Mouse (Mus musculus) neural tube, embryonic 10.5 days (tissue): ENCODE results near the gene Mios.
A peak's percentile ranks its signal among the peaks of the same experiment; 100 is the strongest.

ENCODE experiments used
- DNase-seq: peaks from one replicate; pipeline ENCODE4 v3.0.0-alpha.2; 2017; ENCODE audit warnings: low spot score; ENCODE audit errors: extremely low spot score

Gene Mios

DNA sequence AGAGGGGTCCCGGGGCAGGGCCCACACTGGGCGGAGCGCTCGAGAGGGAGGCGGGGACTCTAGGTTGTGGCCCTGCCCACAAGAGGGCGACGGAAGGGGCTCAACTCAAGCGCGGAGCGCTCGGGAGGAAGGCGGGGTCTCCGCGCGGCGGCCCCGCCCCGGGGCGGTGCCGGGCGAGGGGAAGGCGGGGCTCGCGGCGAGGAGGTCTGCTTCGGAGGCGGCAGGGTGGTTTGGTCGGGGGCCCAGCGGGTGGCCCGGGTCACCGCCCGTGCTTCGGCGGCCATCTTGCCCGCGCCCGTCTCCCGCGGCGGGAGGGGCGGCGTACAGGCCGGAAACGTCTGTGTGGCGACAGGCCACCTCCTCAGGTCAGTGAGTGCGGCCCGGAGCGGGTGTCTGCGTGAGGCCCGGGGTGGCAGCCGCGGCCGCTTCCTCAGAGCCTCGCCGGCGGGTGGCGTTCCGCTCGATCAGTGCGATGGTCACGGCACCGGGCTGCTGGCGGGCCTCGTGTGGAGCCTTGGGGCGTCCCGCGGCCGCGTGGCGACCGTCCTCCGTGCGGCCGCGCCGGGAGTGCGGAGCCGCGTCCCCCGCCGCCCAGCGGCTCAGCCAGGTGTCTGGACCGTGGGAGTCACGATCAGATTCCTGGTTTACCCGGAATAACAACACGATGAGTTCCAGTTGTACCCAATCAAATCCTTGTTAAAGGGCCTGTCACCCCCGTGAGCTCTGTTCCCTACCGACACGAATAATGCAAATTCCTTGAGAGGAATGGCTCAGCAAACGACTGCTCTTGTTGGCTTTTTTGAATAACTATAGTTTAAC lies at the start of gene Mios:
Mios (plus strand) TSS at position 176 of the 819 bp plus-strand sequence.
- peak; percentile 90 for DNase-seq

GRCm38 (mm10) chr6:8160001-8160400 lies 49.0 kb upstream of the Mios start:
- no peak for DNase-seq

DNA sequence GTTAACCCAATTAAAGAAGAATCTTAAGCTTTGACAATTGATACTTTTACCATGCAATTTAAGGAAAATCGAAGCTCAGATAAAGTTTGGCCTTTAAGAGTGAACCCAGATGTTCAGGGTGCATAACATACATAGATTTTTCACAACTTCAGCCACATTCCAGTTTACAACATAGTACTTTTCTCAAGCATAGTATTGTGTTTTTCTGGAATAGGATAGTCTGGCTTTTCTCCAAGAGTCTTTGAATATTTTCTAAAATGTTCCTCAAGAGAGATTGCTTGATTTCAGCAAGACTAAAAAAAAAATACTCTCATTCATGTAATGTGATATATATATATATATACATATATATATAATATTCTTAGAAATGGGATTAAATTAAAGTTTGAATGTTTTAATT lies 44.3 kb upstream of the Mios start:
- DNase-seq = no peak

DNA sequence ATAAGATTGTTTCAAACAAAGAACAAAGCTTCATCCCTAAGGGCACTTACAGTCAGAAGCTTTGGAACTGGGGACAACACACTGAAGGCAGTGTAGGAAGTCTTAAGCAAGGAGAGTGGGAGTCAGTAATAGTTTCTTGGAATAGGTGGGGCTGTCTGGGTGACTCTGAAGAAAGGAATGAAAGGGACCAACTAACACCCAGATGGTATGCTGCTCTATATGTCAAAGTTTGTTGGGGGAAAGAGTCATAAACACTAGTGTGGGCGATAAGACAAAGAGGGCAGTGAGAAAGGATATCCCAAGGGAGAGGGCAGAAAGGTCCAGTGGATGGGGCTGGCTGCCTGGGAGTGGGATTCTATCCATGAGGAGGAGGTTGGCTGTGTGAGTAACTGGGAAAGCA lies 36.9 kb upstream of the Mios start:
- no peak for DNase-seq

DNA sequence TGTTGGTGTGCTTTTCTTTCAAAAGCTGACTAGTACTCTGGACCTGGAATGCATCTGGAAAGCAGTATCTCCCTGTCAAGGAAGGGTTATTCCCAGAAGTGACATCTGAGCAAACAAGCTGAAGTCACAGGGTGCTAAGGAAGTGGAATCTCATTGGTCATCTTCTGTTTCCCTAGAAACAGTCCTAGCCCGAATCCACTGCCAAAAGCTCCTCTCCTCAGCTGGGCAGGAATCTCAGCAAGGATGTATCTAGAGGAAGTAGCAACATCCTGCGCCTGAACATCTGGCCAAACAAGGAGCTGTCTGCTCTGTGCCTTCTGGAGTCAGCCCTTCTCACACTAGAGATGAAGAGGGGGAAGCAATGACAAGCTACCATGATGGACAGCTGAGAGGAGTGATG lies 35.0 kb upstream of the Mios start:
- no peak for DNase-seq

- DNase-seq = no peak
Measured at GRCm38 (mm10) chr6:8175346-8175745, 33.7 kb upstream of the Mios start.

DNA sequence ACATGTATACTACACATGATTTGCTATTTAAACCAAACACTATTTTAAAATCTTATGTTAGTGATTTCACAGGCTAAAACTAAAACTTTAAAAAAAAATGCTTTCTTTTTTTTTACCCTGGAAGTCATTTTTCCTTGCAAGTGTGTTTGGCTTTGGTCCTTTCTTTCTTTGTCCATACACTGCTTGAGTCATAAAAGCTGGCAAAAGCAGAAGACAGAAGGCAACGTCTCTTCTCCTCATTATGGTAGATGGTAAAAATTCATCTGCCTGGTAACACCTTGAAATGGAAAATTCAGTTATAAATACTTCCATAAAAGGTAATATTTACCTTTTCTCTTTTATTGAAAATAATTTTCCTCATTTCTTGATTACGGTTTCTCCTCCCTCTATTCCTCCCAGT lies 32.9 kb upstream of the Mios start:
- no peak for DNase-seq

- no peak for DNase-seq
Measured at GRCm38 (mm10) chr6:8178397-8178941, 30.6 kb upstream of the Mios start.

DNA sequence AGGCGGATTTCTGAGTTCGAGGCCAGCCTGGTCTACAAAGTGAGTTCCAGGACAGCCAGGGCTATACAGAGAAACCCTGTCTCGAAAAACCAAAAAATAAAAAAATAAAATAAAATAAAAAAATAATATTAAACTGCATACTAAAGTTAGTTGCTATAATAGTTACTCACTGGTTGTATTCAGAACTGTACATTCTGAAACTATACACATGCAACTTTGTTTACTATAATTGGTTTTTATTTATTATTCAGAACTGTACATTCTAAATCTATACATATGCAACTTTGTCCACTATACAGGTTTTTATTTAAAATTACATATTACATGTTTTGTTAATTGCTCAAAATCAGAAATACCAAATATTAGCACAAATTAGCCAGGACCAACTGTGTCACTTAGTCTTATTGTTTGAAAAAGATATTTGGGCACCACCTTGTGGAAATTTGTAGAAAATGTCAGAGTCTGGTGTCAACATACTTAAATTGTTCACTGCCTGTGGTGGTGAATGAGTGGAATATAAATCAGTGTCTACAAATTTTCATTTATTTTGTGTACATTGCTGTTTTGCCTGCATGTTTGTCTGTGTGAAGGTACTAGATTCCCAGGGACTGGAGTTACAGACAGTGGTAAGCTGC lies 20.3 kb upstream of the Mios start:
- no peak for DNase-seq

GRCm38 (mm10) chr6:8189917-8190316 lies 19.1 kb upstream of the Mios start:
- no peak for DNase-seq

GRCm38 (mm10) chr6:8192517-8192916 lies 16.5 kb upstream of the Mios start, which contains the start of gene Col28a1:
Gene Col28a1, minus strand, starts transcription at chr6:8192617.
- DNase-seq = no peak

DNA sequence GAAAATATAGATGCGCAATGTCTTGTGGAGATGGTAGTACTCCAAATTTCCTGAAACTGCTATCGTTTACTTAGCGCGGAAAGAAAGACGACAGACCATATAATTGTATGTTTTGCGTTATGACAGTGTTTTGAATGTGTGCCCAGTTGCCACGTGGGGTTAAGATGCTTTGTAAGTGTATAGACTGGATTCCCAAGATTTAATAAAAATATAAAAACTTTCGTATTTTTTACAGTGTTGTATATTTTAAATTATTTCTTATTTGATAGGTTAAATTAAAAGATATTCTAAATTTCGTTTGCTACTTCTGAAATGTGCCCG lies 804 bp downstream of the Mios start:
- no peak for DNase-seq

GRCm38 (mm10) chr6:8210661-8211060 lies 1.6 kb downstream of the Mios start:
- DNase-seq = no peak

DNA sequence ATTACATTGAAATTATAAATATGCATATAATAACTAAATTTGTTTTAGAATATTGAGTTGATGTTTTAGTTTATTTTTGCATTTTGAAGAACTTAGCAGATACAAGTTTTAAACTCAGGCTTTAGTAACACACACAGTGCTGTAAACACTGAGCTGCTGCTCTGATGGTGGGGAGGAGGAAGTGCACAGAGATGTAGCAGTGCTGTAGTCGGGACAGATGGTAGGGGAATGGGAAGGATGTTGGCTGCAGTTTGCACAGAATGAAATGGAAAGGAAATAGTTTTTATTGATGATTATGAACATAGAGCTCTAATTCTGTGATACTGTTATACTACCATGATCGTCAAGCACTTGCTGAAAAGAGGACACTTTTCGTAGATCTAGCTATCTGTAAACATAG lies 18.0 kb downstream of the Mios start:
- DNase-seq = no peak

GRCm38 (mm10) chr6:8228596-8228995 lies 19.6 kb downstream of the Mios start:
- DNase-seq = no peak

GRCm38 (mm10) chr6:8258316-8258715 lies 49.3 kb downstream of the Mios start:
- DNase-seq = no peak

DNA sequence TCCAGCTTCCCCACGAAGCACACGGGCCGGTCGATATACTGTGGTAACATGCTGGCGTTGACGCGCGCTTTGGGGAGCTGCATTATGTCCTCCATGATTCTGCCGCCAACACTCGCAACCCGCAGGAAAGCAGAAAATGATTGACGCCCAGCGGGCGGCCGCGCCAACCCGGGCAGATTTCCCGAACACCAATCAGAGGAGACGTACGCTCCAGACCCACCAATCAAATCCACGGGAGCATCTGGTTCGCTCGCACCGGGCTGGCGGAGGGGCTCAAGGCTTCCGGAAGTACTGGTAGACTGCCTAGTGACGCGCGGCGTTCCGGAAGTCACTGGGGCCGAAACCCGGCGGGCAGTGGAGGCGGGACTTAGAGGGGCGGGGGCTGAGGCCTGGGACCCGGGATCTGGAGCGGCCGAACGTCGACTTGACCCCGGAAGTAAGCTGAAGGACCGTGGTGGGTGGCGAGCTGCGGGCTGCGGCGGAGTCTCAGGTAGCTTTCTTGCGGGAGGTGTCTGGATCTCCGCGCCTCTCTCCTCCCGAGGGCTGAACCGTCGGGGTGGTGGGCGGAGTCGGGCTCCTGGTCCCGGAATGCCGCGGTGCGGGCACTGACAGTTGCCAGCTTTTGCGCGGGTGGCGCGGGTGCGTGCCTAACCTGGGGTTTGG lies 50.1 kb downstream of the Mios start, which contains the start of the genes Rpa3, Umad1 and Gm45062:
Rpa3 (minus strand) TSS at position 170 of the 663 bp plus-strand sequence.
Umad1 (plus strand) TSS at position 285 of the 663 bp plus-strand sequence.
Gm45062 (plus strand) TSS at position 447 of the 663 bp plus-strand sequence.
- DNase-seq = peak; percentile 97

DNA sequence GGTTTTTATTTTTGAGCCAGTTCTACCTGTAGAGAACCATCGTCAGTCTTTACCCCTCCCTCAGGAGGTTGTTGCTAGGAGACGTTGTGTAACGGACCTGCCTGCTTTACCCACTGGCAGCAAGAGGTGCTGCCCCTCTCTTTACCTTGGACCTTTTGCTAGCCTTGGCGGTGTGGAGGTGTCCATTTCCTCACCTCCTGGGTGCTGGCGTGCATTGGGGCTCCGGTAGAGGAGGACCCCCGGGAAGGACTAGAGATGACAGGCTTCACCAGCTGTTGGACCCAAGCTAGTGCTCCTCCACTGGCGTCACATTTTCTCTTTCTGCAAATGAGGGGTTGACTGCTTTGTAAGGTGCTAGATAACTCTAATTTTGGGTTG lies 50.6 kb downstream of the Mios start:
- no peak for DNase-seq

DNA sequence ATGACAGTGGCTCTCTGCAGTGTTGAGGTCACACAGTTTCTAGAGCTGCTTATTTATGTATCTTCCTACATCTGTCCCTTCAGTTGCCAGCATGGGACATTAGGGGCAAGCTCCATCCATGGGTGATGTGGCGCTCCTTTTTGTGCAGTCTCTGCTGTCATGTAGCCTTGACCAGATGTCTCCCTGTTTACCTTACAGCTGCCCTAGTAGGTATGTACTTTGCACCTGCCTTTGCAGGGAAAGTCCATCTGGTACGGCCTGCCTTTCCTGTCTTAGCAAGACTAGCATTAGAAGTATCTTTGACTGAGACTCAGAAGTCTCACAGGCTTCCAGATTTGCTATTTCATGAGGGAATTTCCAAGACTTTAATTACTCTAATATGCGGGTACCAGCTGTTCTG lies 62.0 kb downstream of the Mios start:
- DNase-seq = no peak

GRCm38 (mm10) chr6:8274387-8275054 lies 65.5 kb downstream of the Mios start:
- DNase-seq = peak; percentile 52

GRCm38 (mm10) chr6:8275098-8275497 lies 66.1 kb downstream of the Mios start:
- no peak for DNase-seq
